Mouse (Mus musculus) forebrain, embryonic 13.5 days (tissue): ENCODE measurements around the gene Dusp5. TPM values are rescaled to one million over a fixed set of nuclear protein-coding genes. Genes with fewer than 3 reads are reported as not detected.

Experiments used
- ATAC-seq: fragments of 200-750 bp; cut with Nextera tagmentation; 2 replicates; pipeline ENCODE4 v1.8.0; 2017
- H3K27ac ChIP-seq: fragments of 300-500 bp; sonication (generic); 2 replicates; pipeline ENCODE4 v1.5.1; 2015; ENCODE audit warnings: inconsistent platforms, mild to moderate bottlenecking, moderate library complexity
- H3K27me3 ChIP-seq: fragments of 300-500 bp; sonication (generic); 2 replicates; pipeline ENCODE4 v1.6.1; 2015; ENCODE audit warnings: mild to moderate bottlenecking, inconsistent platforms
- H3K36me3 ChIP-seq: fragments of 300-500 bp; sonication (generic); 2 replicates; pipeline ENCODE4 v1.6.1; 2015; ENCODE audit warnings: mild to moderate bottlenecking, inconsistent platforms; ENCODE audit not compliant: poor library complexity, severe bottlenecking
- H3K4me1 ChIP-seq: fragments of 300-500 bp; sonication (generic); 2 replicates; pipeline ENCODE4 v1.6.1; 2015; ENCODE audit warnings: inconsistent platforms
- H3K4me2 ChIP-seq: fragments of 300-500 bp; sonication (generic); 2 replicates; pipeline ENCODE4 v1.6.1; 2015; ENCODE audit warnings: inconsistent platforms, mild to moderate bottlenecking, moderate library complexity
- H3K4me3 ChIP-seq: fragments of 300-500 bp; sonication (generic); 2 replicates; pipeline ENCODE4 v1.5.1; 2015; ENCODE audit warnings: mild to moderate bottlenecking, inconsistent platforms
- H3K9ac ChIP-seq: fragments of 300-500 bp; sonication (generic); 2 replicates; pipeline ENCODE4 v1.6.1; 2015; ENCODE audit warnings: mild to moderate bottlenecking, inconsistent platforms
- H3K9me3 ChIP-seq: fragments of 300-500 bp; sonication (generic); replicated peaks from 2 replicates; pipeline ENCODE4 v1.6.1; 2016; ENCODE audit warnings: inconsistent platforms
- WGBS: fragments of 180-500 bp; shearing (Covaris S2); methylation state at CpG from one replicate; pipeline ENCODE4 v1.1.7; 2015; 5-methylcytosine and 5-hydroxymethylcytosine counted together
- polyA plus RNA-seq: library from polyadenylated mRNA; unstranded; fragments of >200 nt; fragmentation: Nextera tagmentation; extraction: Ambion mirVana; gene quantifications from 2 replicates; pipeline ENCODE4 v1.2.1, GENCODE M21; 2015

The Dusp5 gene
- polyA plus RNA-seq, 1 experiment from 2014 or later = 1.5 TPM

DNA sequence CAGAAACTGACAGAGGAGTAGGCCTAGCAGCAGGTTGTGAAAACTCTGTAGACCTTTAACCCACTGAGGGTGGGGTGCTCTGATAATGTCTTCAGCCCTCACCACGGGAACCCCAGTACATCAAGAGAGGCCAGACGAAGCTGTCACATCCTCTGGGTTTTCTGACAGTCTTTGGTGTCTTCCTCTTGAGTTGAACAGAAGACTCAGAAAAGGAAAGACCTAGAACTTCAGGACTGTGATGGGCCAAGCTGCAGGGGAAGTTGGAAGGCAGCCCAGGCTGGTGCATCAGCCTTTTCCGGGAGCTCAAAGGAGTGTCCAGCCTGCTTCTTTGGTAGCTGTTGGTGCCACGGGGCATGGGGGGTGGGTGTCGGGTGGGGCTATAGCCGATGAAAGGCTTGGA lies 6.5 kb downstream of the Dusp5 start:
- Histone ChIP-seq H3K4me3 (no peak overlapping the region), H3K27me3 (peaks cover 20% of the 10 kb centered on the region), H3K36me3 (no peaks in the 10 kb centered on the region), H3K9ac (no peak overlapping the region), H3K4me2 (no peak overlapping the region), H3K9me3 (no peaks in the 10 kb centered on the region), H3K4me1 (no peaks in the 10 kb centered on the region; the same call in 1 of the 2 replicates), H3K27ac (no peak overlapping the region)
- WGBS = 82% methylated on average over 6 of the region's 6 CpGs
- no peak for ATAC-seq

DNA sequence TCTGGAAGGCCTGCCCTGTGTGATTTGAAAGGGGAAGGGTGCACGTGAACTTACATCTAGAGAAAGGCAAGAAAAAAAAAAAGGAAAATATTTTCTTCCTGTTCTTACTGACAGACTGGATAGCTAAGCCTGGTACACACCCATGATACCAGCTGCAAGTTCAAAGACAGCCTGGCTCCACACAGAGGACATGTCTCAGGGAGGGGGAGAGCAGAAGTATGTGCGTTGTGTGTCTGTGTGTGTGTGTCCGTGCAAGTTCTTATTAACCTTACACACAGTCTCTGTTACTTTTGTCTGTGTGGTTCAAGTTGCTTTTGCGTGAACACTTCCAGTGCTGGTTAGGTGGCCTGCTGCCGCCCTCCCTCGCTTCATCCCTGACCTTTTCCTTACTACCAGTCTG lies 7.3 kb downstream of the Dusp5 start:
- WGBS = 94% methylated on average over 6 of the region's 6 CpGs
- peaks cover 12% of the 10 kb centered on the region for H3K27me3 ChIP-seq
- H3K9ac ChIP-seq = no peak overlapping the region
- H3K4me1 ChIP-seq = no peaks in the 10 kb centered on the region
- H3K4me3 ChIP-seq = no peak overlapping the region
- ATAC-seq = no peak
- H3K9me3 ChIP-seq = no peaks in the 10 kb centered on the region
- H3K27ac ChIP-seq = no peak overlapping the region
- H3K36me3 ChIP-seq = no peaks in the 10 kb centered on the region
- no peak overlapping the region for H3K4me2 ChIP-seq

DNA sequence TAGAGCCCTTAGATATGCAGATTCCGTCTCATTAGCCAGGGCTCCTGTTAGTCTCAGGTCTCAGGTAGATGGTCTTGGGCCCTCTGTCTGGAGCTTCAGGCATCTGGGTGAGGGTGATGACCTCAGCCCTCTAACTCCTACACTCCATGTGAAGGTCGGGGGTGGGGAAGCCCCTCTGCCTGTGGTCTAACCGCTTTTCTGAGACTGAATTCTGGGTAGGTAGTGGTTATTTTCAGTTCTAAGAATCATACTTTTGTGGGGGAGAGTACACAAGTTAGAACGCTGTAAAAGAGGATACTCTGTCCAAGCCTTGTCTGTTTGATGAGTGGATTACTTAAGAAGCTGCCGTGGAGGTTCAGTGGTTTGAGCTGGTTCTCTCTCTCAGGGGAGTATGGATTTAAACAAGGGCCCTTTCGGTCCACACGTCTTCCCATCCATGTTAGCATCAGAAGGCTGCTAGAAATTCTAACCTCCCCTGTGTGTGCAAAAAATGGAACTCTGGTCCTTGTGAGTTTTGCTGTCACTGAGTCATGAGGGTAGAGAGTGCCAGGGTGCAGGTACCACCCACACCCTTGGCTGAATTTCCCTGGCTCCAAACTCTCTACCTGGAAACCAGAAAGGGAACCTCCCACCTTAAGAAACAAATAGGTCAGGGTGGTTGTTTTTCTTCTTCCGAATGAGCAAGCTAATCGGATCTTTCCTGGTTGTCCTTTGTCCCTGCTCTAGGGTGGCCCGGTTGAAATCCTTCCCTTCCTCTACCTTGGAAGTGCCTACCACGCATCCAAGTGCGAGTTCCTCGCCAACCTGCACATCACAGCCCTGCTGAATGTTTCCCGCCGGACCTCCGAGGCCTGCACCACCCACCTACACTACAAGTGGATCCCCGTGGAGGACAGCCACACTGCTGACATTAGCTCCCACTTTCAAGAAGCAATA lies 8.1 kb downstream of the Dusp5 start:
- Histone ChIP-seq H3K4me3 (no peak overlapping the region), H3K27ac (no peak overlapping the region), H3K27me3 (peaks cover 4% of the 10 kb centered on the region), H3K4me2 (no peak overlapping the region), H3K9me3 (no peaks in the 10 kb centered on the region), H3K9ac (no peak overlapping the region), H3K4me1 (no peaks in the 10 kb centered on the region), H3K36me3 (no peaks in the 10 kb centered on the region)
- WGBS = 82% methylated on average over 17 of the region's 17 CpGs
- ATAC-seq = no peak

DNA sequence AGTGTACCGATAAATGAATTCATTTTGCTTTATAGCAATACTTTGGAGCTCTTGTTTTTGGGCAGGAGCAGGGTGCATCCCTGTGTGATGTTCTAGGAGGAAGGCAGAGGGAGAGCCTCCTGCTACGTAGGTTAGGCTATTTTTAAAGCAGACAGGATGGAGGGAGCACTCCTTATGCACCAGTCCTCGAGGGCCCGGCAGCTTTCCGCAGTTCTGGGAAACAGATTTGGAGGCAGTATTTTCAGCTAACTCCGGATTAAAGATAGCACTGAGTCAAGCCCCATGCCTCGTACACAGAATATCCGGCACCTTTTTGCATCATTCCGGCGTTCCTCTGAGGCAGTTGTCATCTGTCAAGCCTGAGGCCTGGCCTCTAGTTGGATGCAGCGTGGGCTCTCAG lies 9.1 kb downstream of the Dusp5 start:
- ATAC-seq = no peak
- no peak overlapping the region for H3K4me2 ChIP-seq
- no peak overlapping the region for H3K4me3 ChIP-seq
- no peak overlapping the region for H3K9ac ChIP-seq
- no peaks in the 10 kb centered on the region for H3K9me3 ChIP-seq
- WGBS = 92% methylated on average over 11 of the region's 11 CpGs
- no peak overlapping the region for H3K27ac ChIP-seq
- no peaks in the 10 kb centered on the region for H3K36me3 ChIP-seq
- no peaks in the 10 kb centered on the region for H3K4me1 ChIP-seq
- no peaks in the 10 kb centered on the region for H3K27me3 ChIP-seq

DNA sequence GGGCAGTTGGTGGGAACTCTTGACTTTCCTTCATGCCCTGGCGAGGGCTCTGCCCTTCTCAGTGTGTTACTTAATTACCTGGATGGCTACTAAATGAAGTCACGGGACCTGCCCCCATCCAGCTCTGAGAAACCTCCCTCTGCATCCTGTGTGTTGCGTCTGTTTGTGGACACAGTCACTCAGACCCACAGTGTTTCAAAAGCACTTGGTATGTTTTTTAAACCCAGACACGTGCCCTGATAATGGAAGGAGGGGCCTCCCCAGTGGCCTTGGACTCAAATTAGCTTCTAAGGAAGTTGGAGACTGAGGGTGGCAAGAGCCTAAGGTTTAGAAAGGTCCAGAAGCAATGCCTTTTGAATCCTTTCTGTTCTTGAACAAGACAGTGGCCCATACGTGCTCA lies 9.9 kb downstream of the Dusp5 start:
- Histone ChIP-seq H3K27me3 (no peaks in the 10 kb centered on the region), H3K4me3 (no peak overlapping the region), H3K9me3 (no peaks in the 10 kb centered on the region), H3K4me1 (no peaks in the 10 kb centered on the region), H3K36me3 (no peaks in the 10 kb centered on the region), H3K27ac (no peak overlapping the region), H3K9ac (no peak overlapping the region), H3K4me2 (no peak overlapping the region)
- WGBS = 64% methylated on average over 5 of the region's 5 CpGs
- no peak for ATAC-seq

DNA sequence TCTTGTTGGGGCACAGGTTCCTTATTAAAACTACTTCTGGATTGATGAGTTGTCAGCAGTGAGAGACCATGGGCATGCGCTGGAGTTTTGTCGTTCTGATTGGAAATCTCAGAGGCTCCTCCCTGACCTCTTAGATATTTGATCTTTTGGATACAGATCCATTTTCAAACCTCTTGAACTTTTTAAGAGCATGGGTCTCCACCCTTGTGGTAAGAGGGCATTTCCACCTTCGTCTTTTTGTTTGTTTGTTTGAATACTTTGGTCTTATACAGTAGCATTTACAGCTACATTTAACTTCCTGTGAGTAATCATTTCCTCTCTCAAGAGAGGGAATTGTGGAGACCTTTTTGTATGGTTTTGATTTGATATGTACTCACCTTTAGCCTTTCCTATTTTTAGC lies 10.4 kb downstream of the Dusp5 start:
- no peak for ATAC-seq
- Histone ChIP-seq H3K36me3 (no peaks in the 10 kb centered on the region), H3K4me1 (no peaks in the 10 kb centered on the region), H3K27me3 (no peaks in the 10 kb centered on the region), H3K4me2 (no peak overlapping the region), H3K9ac (no peak overlapping the region), H3K27ac (no peak overlapping the region), H3K9me3 (no peaks in the 10 kb centered on the region), H3K4me3 (no peak overlapping the region)
- 89% methylated on average over 3 of the region's 3 CpGs for WGBS

DNA sequence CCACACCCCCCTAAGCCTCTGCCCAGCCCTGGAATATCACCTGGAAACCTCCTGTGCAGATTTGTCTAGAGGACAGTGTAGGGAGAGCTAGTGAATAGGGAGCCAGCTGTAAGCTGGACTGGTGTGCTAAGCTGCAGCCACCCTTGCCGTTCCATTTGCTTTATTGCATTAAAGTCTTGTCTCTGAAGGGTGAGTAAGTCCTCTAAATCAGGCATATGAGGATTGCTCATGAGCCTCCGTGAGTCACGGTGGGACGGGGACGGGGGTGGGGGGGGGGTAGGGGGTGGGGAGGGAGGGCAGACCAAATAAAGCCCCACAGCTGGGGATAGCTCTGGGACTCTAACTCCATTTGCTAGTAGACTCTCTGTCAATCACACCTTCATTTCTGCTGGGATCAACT lies 14.7 kb downstream of the Dusp5 start:
- no peak overlapping the region for H3K4me3 ChIP-seq
- no peak overlapping the region for H3K4me2 ChIP-seq
- ATAC-seq = no peak
- no peaks in the 10 kb centered on the region for H3K36me3 ChIP-seq
- peaks cover 6% of the 10 kb centered on the region for H3K4me1 ChIP-seq
- WGBS = 55% methylated on average over 5 of the region's 5 CpGs
- no peaks in the 10 kb centered on the region for H3K9me3 ChIP-seq
- no peak overlapping the region for H3K27ac ChIP-seq
- no peaks in the 10 kb centered on the region for H3K27me3 ChIP-seq
- H3K9ac ChIP-seq = no peak overlapping the region

DNA sequence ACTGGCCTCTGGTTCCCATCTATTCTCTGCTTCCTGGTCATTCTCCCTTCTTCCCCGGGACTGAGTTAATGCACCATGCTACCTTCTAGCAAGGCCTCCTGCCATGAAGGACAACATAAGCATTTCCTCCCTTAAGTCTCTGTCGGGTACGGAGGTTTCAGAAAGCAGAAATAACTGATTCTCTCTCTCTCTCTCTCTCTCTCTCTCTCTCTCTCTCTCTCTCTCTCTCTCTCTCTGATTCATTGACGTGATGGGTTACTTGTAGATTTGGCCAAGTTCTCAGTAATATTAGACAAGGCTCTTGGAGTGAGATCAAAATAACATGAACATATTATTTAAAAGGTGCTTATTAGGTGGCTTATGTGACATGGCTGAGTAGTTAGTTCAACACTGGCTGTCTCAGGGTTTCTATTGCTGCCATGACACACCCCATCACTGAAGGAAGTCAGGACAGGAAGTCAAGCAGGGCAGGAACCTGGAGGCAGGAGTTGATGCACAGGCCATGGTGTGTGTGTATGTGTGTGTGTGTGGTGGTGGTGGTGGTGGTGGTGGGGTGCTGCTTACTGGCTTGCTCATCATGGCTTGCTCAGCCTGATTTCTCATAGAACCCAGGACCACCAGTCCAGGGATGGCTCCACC lies 16.1 kb downstream of the Dusp5 start:
- Histone ChIP-seq H3K4me3 (no peak overlapping the region), H3K9ac (no peak overlapping the region), H3K36me3 (no peaks in the 10 kb centered on the region), H3K4me2 (no peak overlapping the region), H3K4me1 (peaks cover 6% of the 10 kb centered on the region), H3K27ac (no peak overlapping the region), H3K27me3 (no peaks in the 10 kb centered on the region), H3K9me3 (no peaks in the 10 kb centered on the region)
- ATAC-seq = no peak
- 71% methylated on average over 4 of the region's 4 CpGs for WGBS

DNA sequence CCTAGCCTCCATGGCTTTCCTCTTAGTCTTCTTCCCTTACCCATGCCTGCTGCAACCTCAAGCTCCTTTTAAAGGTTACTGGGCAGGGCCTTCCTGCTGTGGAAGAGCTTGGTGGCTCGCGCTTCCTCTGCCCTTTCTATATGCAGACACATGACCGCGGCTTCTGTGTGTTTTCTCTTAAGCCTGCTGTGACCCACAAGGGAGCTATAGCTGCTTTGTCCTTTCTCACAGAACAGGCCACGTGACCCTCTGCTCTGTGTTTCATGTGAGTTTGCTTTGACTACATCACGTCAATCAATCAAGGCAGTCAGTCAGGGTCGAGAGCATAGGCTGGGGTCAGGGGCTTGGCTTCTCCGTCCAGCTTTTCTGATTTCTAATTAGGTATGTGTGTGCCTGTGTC lies 18.7 kb downstream of the Dusp5 start:
- WGBS = 20% methylated on average over 8 of the region's 8 CpGs
- Histone ChIP-seq H3K4me3 (no peak overlapping the region), H3K9ac (no peak overlapping the region), H3K4me2 (no peak overlapping the region), H3K27me3 (no peaks in the 10 kb centered on the region), H3K9me3 (no peaks in the 10 kb centered on the region), H3K4me1 (peaks cover 6% of the 10 kb centered on the region), H3K27ac (no peak overlapping the region), H3K36me3 (no peaks in the 10 kb centered on the region)
- no peak for ATAC-seq

DNA sequence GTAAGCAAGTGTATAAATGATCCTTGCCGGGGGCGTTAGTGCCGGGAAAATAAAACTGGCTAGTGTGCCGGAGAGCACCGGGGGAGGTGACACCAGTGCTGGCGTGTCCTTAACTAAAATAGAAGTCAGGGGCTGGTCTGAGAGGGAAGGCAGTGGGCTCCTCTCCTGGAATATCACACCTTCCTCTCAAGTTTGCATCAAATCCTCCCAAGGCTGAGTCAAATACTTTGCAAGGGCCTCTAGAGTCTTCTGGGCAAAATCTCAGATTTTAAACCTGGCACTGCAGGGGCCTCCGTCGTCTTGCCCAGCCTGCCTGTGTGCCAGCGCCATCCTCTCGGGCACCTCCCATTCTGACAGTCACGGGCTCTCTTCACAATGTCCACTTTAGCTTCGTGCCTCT lies 22.1 kb downstream of the Dusp5 start:
- WGBS = 81% methylated on average over 12 of the region's 12 CpGs
- H3K4me1 ChIP-seq = peaks cover 6% of the 10 kb centered on the region

DNA sequence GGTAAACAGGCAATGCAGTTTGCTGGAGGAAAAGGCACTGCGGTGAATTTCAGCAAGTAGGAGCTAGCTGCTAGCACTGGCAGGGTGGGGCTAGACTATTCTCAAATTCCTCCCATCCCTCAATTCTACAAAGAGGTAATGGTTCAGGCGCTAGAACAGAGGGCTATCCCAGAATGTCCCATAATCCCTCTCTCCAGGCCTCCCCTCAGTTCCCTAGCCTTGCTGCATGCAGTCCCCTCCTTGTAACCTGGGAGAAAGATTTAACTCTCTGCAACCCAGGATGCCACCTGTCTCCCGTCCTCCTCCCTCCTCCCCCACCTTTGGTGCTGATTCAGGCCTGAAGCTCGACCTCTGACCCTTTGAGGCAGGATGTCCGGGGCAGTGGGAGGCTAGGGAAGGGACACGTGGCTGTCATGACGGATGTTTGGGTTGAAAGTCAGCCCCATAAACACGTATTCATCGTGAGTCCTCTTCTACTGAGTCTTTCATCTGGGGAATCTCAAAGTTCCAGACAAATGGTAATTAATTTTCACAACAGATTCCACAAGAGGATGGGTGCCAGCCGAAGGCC lies 23.4 kb downstream of the Dusp5 start:
- no peak for ATAC-seq
- no peaks in the 10 kb centered on the region for H3K9me3 ChIP-seq
- no peak overlapping the region for H3K4me2 ChIP-seq
- H3K4me1 ChIP-seq = peaks cover 9% of the 10 kb centered on the region
- no peak overlapping the region for H3K27ac ChIP-seq
- H3K36me3 ChIP-seq = no peaks in the 10 kb centered on the region
- no peaks in the 10 kb centered on the region for H3K27me3 ChIP-seq
- no peak overlapping the region for H3K4me3 ChIP-seq
- 46% methylated on average over 10 of the region's 10 CpGs for WGBS
- no peak overlapping the region for H3K9ac ChIP-seq

More for the DNA sequence above, 22.1 kb downstream of the Dusp5 start:
- ATAC-seq = no peak
- no peak overlapping the region for H3K27ac ChIP-seq
- H3K4me3 ChIP-seq = no peak overlapping the region
- no peak overlapping the region for H3K4me2 ChIP-seq
- no peaks in the 10 kb centered on the region for H3K9me3 ChIP-seq
- no peak overlapping the region for H3K9ac ChIP-seq
- no peaks in the 10 kb centered on the region for H3K36me3 ChIP-seq
- no peaks in the 10 kb centered on the region for H3K27me3 ChIP-seq

DNA sequence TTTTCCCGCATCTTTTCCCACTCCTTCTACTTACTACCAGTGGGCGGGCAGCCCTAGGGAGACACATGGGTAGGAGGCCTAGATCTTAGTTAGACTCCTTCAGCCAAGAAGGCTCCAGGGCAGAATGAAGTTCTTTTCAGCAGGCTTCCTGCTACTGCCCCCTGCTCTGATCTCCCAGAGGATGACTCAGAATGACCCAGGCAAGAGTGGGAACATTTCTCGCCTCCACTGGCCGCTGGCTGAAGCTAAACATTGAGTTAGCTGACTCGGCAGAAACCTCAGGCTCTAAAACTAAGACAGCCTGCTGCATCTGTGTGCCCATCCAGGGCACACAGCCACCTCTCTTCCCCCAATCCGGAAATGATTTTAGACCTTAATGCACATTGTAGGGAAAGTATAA lies 23.9 kb downstream of the Dusp5 start:
- Histone ChIP-seq H3K4me2 (no peak overlapping the region), H3K9me3 (no peaks in the 10 kb centered on the region), H3K9ac (no peak overlapping the region), H3K27me3 (no peaks in the 10 kb centered on the region), H3K27ac (no peak overlapping the region), H3K36me3 (no peaks in the 10 kb centered on the region), H3K4me1 (peaks cover 7% of the 10 kb centered on the region; the same call in 1 of the 2 replicates), H3K4me3 (no peak overlapping the region)
- WGBS = 68% methylated on average over 6 of the region's 6 CpGs
- no peak for ATAC-seq
